Mouse (Mus musculus) kidney, adult 9 months (tissue): Measurements from ENCODE around the gene Vmn2r51.
"Not testable (repeated sequence)": the region's sequence is repeated elsewhere in the genome, so short reads cannot be mapped to it uniquely, and the experiment has no call there.

ENCODE experiments used
- DNase-seq: peaks from one replicate; pipeline ENCODE4 v3.0.0; 2022

Vmn2r51 gene

DNA sequence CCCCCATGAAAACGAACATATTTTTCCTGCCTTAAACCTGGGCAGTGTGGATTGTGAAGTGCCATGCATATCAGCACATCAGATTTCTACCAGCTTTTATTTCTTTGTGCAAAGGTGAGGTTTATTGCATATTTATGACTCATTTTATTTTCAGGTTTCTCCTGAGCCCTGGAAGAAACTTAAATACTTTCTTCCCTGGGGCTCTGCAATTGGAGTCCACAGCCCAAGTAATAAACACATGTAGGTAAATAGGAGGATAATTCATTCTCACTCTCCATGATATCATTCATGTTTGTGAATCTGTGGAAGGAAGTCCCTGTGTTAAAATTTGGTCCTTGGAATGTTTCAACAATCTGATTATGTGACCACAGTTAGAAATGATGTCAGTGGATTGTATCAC, at the start of gene Vmn2r51:
Gene Vmn2r51 (minus strand): TSS at position 101 of the 400 bp plus-strand sequence.
- DNase-seq, result not testable (repeated sequence)

DNA sequence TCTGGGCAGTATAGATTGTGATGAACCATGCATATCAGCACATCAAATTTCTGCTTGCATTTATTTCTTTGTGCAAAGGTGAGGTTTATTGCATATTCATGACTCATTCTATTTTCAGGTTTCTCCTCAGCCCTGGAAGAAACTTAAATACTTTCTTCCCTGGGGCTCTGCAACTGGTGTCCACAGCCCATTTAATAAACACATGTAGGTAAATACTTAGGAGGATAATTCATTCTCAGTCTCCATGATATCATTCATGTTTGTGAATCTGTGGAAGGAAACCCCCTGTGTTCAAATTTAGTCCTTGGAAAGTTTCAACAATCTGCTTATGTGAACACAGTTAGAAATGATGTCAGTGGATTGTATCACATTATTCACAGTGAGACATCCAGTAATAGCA, 52.3 kb downstream of the Vmn2r51 start, which contains the start of gene Vmn2r50:
Gene Vmn2r50 (minus strand): TSS at position 101 of the 400 bp plus-strand sequence.
- DNase-seq, result not testable (repeated sequence)
